Mouse (Mus musculus): Measurements from ENCODE around the gene Dlx4. TPM values are rescaled to one million over a fixed set of nuclear protein-coding genes. Genes with fewer than 3 reads are reported as not detected.

The Dlx4 gene
- total and polyA plus RNA-seq, 3 experiments, result 0.04 TPM; not detected in 2

DNA sequence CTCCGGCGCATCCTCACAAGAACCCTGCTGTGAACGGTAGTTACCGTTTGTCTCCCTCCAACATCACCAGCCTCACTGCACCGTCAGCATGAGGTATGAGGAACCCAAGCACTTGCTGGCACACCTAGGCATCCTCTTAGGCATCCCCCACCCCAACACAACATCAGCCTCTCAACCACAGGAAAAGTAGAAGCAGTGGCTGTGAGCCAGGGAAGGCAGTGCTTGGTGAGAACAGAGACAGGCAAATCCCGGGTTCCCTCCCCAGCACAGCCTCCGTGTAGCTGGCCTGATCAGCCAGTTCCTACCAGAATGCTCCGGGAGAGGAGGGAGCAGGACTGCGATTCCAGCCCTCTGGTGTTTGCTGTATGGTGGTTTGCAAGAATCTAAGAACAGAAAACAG lies 2.7 kb upstream of the Dlx4 start:
- TF ChIP-seq POLR2A (IDR thresholded peaks at IDR 0.05; ENCODE audit: insufficient read depth, low read depth, low read length), result no peak
- no peak for TF ChIP-seq EP300 (IDR thresholded peaks at IDR 0.05; ENCODE audit: insufficient read depth, low read depth, low read length)
- no peak for TF ChIP-seq CTCF (IDR thresholded peaks at IDR 0.05)
- intact Hi-C loops (cut with DNase I), result no loop called here
- H3K27me3 ChIP-seq (ENCODE audit: control insufficient read depth, insufficient read depth, low read length), result peaks cover 43% of the 10 kb centered on the region
- H3K27ac ChIP-seq, result no peak overlapping the region
- H3K4me3 ChIP-seq, result no peak overlapping the region
- H3K4me1 ChIP-seq (ENCODE audit: control insufficient read depth, insufficient read depth, low read length), result peaks cover 3% of the 10 kb centered on the region; the same call in 1 of the 2 replicates
- no peak overlapping the region for H3K9ac ChIP-seq (ENCODE audit: low read depth, low read length)
- no peaks in the 10 kb centered on the region for H3K79me2 ChIP-seq (replicated peaks; ENCODE audit: control insufficient read depth, insufficient read depth, low read length)
- 5% methylated on average over 9 of the region's 9 CpGs for WGBS
- H3K36me3 ChIP-seq (ENCODE audit: control insufficient read depth, insufficient read depth, low read length), result no peaks in the 10 kb centered on the region
- DNase-seq, result no peak

DNA sequence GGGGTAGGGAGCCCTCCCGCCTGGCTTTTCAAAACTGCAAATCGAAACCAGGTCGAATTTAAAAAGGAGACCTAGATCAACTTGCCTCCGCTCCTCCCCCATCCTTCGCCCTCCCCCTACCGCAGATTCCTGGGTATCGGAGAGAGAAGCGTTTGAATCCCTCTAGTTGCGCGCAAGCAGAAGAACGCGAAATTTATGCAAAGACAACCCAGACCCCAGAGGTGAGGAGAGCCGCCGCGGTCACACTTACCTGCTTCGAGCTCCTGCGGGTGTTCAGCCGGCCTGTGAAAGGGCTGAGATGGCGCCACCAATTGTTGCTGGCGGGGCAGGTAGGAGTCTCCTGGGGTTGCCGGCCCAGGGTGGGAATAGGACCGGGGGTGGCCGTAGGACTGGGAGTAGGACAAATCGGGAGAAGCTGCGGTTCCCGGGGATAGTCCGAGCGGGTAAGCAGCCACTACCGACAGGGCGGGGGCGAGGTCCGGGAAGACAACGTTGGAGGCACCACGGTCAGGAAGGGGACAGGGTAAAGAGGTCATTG lies 1.0 kb downstream of the Dlx4 start:
- DNase-seq, result peak; percentile 16 to 45
- intact Hi-C loops (cut with DNase I), result no loop called here
- H3K27ac ChIP-seq, result no peak overlapping the region

DNA sequence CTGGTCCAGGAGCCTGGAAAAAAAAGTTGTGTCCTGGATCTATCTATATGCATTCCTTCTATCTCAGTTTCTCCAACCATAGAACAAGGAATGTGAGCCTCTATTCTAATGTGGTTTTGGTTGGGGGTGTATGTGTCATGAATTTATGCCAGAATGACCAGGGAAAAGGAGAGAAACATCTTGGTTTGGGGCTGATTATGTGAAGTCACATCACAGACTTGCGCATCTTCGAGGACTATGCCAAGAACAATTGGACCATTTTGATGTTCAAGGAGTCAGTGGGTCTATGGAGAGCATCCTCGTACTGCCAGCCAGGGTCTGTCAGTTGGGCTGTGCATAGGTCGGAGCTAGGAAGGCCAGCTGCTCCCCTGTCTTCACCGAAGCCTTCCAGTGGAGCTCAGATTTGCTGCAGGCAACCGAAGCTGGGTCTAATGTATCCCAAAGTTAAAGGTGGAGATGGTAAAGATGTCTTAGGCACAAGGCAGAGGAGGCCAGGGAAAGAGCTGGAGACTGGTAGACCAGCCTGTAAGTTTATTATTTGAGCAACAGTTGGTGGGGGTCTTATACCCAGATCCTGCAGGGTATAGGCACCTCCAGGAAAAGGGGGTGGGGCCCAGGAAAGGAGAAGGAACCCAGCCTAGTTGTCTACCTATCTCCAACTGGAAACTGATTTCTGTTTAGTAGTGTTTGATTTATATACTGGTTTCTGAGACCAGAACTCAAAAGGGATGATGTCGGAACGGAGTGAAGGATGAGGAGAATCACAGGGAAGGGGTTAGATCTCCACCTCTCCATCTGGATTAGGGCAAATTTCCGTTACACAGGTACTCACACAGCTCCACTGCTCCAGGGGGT lies 1.7 kb downstream of the Dlx4 start:
- TF ChIP-seq CTCF (IDR thresholded peaks at IDR 0.05) (no peak), POLR2A (IDR thresholded peaks at IDR 0.05; ENCODE audit: insufficient read depth, low read depth, low read length) (no peak), EP300 (IDR thresholded peaks at IDR 0.05; ENCODE audit: insufficient read depth, low read depth, low read length) (no peak)
- H3K79me2 ChIP-seq (replicated peaks; ENCODE audit: control insufficient read depth, insufficient read depth, low read length), result no peaks in the 10 kb centered on the region
- no peaks in the 10 kb centered on the region for H3K36me3 ChIP-seq (ENCODE audit: control insufficient read depth, insufficient read depth, low read length)
- intact Hi-C loops (cut with DNase I), result no loop called here
- 27% methylated on average over 9 of the region's 9 CpGs for WGBS
- H3K27ac ChIP-seq, result no peak overlapping the region
- peak overlapping the region; percentile 28; the same call in 1 of the 2 replicates for H3K4me3 ChIP-seq
- no peak for DNase-seq
- no peak overlapping the region for H3K9ac ChIP-seq (ENCODE audit: low read depth, low read length)
- H3K27me3 ChIP-seq (ENCODE audit: control insufficient read depth, insufficient read depth, low read length), result peaks cover 49% of the 10 kb centered on the region
- peaks cover 3% of the 10 kb centered on the region; the same call in 1 of the 2 replicates for H3K4me1 ChIP-seq (ENCODE audit: control insufficient read depth, insufficient read depth, low read length)

More for the DNA sequence above, 1.0 kb downstream of the Dlx4 start:
- Histone ChIP-seq H3K4me3 (peak overlapping the region; percentile 28), H3K27me3 (ENCODE audit: control insufficient read depth, insufficient read depth, low read length) (peaks cover 54% of the 10 kb centered on the region), H3K9ac (ENCODE audit: low read depth, low read length) (no peak overlapping the region), H3K36me3 (ENCODE audit: control insufficient read depth, insufficient read depth, low read length) (no peaks in the 10 kb centered on the region), H3K79me2 (replicated peaks; ENCODE audit: control insufficient read depth, insufficient read depth, low read length) (no peaks in the 10 kb centered on the region), H3K4me1 (ENCODE audit: control insufficient read depth, insufficient read depth, low read length) (peaks cover 3% of the 10 kb centered on the region; the same call in 1 of the 2 replicates)
- no peak for TF ChIP-seq EP300 (IDR thresholded peaks at IDR 0.05; ENCODE audit: insufficient read depth, low read depth, low read length)
- no peak for TF ChIP-seq POLR2A (IDR thresholded peaks at IDR 0.05; ENCODE audit: insufficient read depth, low read depth, low read length)
- TF ChIP-seq CTCF (IDR thresholded peaks at IDR 0.05), result no peak
- 2% methylated on average over 34 of the region's 34 CpGs for WGBS

DNA sequence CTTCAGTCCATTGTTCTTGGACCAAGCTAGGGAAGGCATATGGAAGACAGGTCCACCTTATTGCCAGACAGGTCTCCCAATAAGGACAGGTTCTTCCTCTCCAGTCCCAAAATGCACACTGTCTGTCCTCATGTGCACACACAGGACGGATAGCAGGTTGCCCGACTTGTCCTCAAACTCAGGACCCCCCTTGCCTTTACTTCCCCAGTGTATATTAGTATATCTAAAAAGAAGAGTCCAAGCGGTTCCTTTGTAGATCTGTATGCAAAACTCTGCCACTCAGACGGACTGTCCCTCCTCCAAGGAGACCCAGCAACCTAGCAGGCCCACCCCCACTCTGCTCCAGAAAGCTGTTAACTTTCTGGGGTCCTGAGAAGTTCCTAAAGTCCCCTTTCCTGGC lies 2.4 kb downstream of the Dlx4 start:
- Histone ChIP-seq H3K79me2 (replicated peaks; ENCODE audit: control insufficient read depth, insufficient read depth, low read length) (no peaks in the 10 kb centered on the region), H3K36me3 (ENCODE audit: control insufficient read depth, insufficient read depth, low read length) (no peaks in the 10 kb centered on the region), H3K4me3 (no peak overlapping the region), H3K27me3 (ENCODE audit: control insufficient read depth, insufficient read depth, low read length) (peaks cover 46% of the 10 kb centered on the region), H3K9ac (ENCODE audit: low read depth, low read length) (no peak overlapping the region), H3K27ac (no peak overlapping the region), H3K4me1 (ENCODE audit: control insufficient read depth, insufficient read depth, low read length) (peaks cover 3% of the 10 kb centered on the region; the same call in 1 of the 2 replicates)
- intact Hi-C loops (cut with DNase I), result no loop called here
- TF ChIP-seq EP300 (IDR thresholded peaks at IDR 0.05; ENCODE audit: insufficient read depth, low read depth, low read length) (no peak), POLR2A (IDR thresholded peaks at IDR 0.05; ENCODE audit: insufficient read depth, low read depth, low read length) (no peak), CTCF (IDR thresholded peaks at IDR 0.05) (no peak)
- no peak for DNase-seq
- 20% methylated on average over 4 of the region's 4 CpGs for WGBS

DNA sequence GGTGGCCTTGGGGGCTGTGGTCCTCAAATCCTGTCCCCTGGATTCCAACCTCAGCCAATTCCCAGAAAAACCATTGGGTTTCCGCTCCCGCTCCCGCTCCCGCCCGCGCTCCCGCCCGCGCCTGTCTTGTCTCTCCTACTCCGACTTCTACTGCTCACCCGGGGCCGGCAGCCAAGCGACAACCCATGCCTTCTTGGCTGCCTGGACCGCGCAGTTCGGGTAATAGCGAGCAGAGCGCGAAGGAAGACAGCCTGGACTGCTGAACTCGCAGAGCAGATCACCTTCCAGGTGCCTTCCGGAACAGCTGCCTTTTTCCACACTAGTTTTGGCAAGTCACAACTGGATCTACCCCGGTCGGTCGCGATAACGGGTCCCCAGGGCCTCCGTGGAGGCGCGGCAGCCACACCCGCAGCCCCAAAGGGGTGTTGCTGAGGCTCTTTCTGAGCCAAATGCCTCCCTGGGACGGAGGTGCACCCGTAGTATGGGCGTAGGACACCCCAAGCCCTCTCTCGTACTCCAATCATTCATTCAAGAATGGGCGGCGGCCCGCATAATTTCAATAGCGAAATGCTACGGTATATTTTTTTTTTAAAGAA lies 3.0 kb downstream of the Dlx4 start:
- TF ChIP-seq POLR2A (IDR thresholded peaks at IDR 0.05; ENCODE audit: insufficient read depth, low read depth, low read length), result no peak
- no peak for TF ChIP-seq EP300 (IDR thresholded peaks at IDR 0.05; ENCODE audit: insufficient read depth, low read depth, low read length)
- TF ChIP-seq CTCF (IDR thresholded peaks at IDR 0.05), result no peak
- Histone ChIP-seq H3K36me3 (ENCODE audit: control insufficient read depth, insufficient read depth, low read length) (no peaks in the 10 kb centered on the region), H3K9ac (ENCODE audit: low read depth, low read length) (no peak overlapping the region), H3K27me3 (ENCODE audit: control insufficient read depth, insufficient read depth, low read length) (peaks cover 41% of the 10 kb centered on the region), H3K27ac (no peak overlapping the region), H3K4me3 (no peak overlapping the region), H3K79me2 (replicated peaks; ENCODE audit: control insufficient read depth, insufficient read depth, low read length) (no peaks in the 10 kb centered on the region), H3K4me1 (ENCODE audit: control insufficient read depth, insufficient read depth, low read length) (peaks cover 3% of the 10 kb centered on the region; the same call in 1 of the 2 replicates)
- WGBS, result 4% methylated on average over 39 of the region's 39 CpGs
- intact Hi-C loops (cut with DNase I), result no loop called here
- peak; percentile 41 to 53 for DNase-seq

Data from heart, adult 2 months (tissue).